Mouse (Mus musculus): ENCODE measurements around the gene Crlf2. TPM values are rescaled to one million over a fixed set of nuclear protein-coding genes. Genes with fewer than 3 reads are reported as not detected.

Crlf2 gene
- polyA plus RNA-seq, 1 experiment from 2014 or later: 5.8 TPM

GRCm38 (mm10) chr5:109552116-109552515 is 6.7 kb downstream of the Crlf2 start:
- peaks cover 30% of the 10 kb centered on the region for H3K9me3 ChIP-seq (ENCODE audit: control insufficient read depth, low read length)
- no peak overlapping the region for H3K27ac ChIP-seq (ENCODE audit: low read depth, low read length)
- no peaks in the 10 kb centered on the region for H3K27me3 ChIP-seq (ENCODE audit: control insufficient read depth, insufficient read depth, low read length)
- WGBS: 91% methylated on average over 11 of the region's 13 CpGs
- no peak overlapping the region for H3K4me2 ChIP-seq (ENCODE audit: low read depth)
- no peak for ATAC-seq (ENCODE audit: insufficient read depth, low FRiP score, low TSS enrichment)
- H3K36me3 ChIP-seq (ENCODE audit: control insufficient read depth, insufficient read depth, low read length): peaks cover 2% of the 10 kb centered on the region
- no peak for DNase-seq (ENCODE audit: low spot score)
- no peak overlapping the region for H3K4me3 ChIP-seq (ENCODE audit: low read depth, low read length)
- H3K9ac ChIP-seq (ENCODE audit: low read length): no peak overlapping the region
- no peaks in the 10 kb centered on the region for H3K4me1 ChIP-seq (ENCODE audit: control insufficient read depth, insufficient read depth, low read length)

- H3K27ac ChIP-seq (ENCODE audit: low read depth, low read length): no peak overlapping the region
- H3K4me3 ChIP-seq (ENCODE audit: low read depth, low read length): no peak overlapping the region
- peaks cover 2% of the 10 kb centered on the region for H3K36me3 ChIP-seq (ENCODE audit: control insufficient read depth, insufficient read depth, low read length)
- H3K4me1 ChIP-seq (ENCODE audit: control insufficient read depth, insufficient read depth, low read length): no peaks in the 10 kb centered on the region
- peaks cover 30% of the 10 kb centered on the region for H3K9me3 ChIP-seq (ENCODE audit: control insufficient read depth, low read length)
- DNase-seq (ENCODE audit: low spot score): no peak
- H3K9ac ChIP-seq (ENCODE audit: low read length): no peak overlapping the region
- no peaks in the 10 kb centered on the region for H3K27me3 ChIP-seq (ENCODE audit: control insufficient read depth, insufficient read depth, low read length)
- no peak overlapping the region for H3K4me2 ChIP-seq (ENCODE audit: low read depth)
- no peak for ATAC-seq (ENCODE audit: insufficient read depth, low FRiP score, low TSS enrichment)
- WGBS: 89% methylated on average over 25 of the region's 25 CpGs
Observed at GRCm38 (mm10) chr5:109551041-109551765, 7.6 kb downstream of the Crlf2 start.

- Histone ChIP-seq H3K9me3 (ENCODE audit: control insufficient read depth, low read length) (peaks cover 24% of the 10 kb centered on the region), H3K9ac (ENCODE audit: low read length) (no peak overlapping the region), H3K27ac (ENCODE audit: low read depth, low read length) (no peak overlapping the region), H3K27me3 (ENCODE audit: control insufficient read depth, insufficient read depth, low read length) (no peaks in the 10 kb centered on the region), H3K36me3 (ENCODE audit: control insufficient read depth, insufficient read depth, low read length) (peaks cover 1% of the 10 kb centered on the region), H3K4me3 (ENCODE audit: low read depth, low read length) (no peak overlapping the region), H3K4me1 (ENCODE audit: control insufficient read depth, insufficient read depth, low read length) (no peaks in the 10 kb centered on the region), H3K4me2 (ENCODE audit: low read depth) (no peak overlapping the region)
- no peak; the same call in 1 of the 2 replicates for ATAC-seq (ENCODE audit: insufficient read depth, low FRiP score, low TSS enrichment)
- DNase-seq (ENCODE audit: low spot score): no peak
- WGBS: 88% methylated on average over 32 of the region's 36 CpGs
Observed at GRCm38 (mm10) chr5:109550225-109550935, 8.4 kb downstream of the Crlf2 start.

- Histone ChIP-seq H3K27me3 (ENCODE audit: control insufficient read depth, insufficient read depth, low read length) (no peaks in the 10 kb centered on the region), H3K4me1 (ENCODE audit: control insufficient read depth, insufficient read depth, low read length) (no peaks in the 10 kb centered on the region), H3K4me3 (ENCODE audit: low read depth, low read length) (no peak overlapping the region), H3K9ac (ENCODE audit: low read length) (no peak overlapping the region), H3K27ac (ENCODE audit: low read depth, low read length) (no peak overlapping the region), H3K4me2 (ENCODE audit: low read depth) (no peak overlapping the region), H3K9me3 (ENCODE audit: control insufficient read depth, low read length) (peaks cover 18% of the 10 kb centered on the region), H3K36me3 (ENCODE audit: control insufficient read depth, insufficient read depth, low read length) (no peaks in the 10 kb centered on the region; the same call in 1 of the 2 replicates)
- ATAC-seq (ENCODE audit: insufficient read depth, low FRiP score, low TSS enrichment) (no peak), DNase-seq (ENCODE audit: low spot score) (no peak)
- 71% methylated on average over 9 of the region's 9 CpGs for WGBS
Observed at GRCm38 (mm10) chr5:109548712-109549111, 10.1 kb downstream of the Crlf2 start.

- H3K9ac ChIP-seq (ENCODE audit: low read length): no peak overlapping the region
- 78% methylated on average over 2 of the region's 2 CpGs for WGBS
- peaks cover 9% of the 10 kb centered on the region for H3K9me3 ChIP-seq (ENCODE audit: control insufficient read depth, low read length)
- H3K4me1 ChIP-seq (ENCODE audit: control insufficient read depth, insufficient read depth, low read length): no peaks in the 10 kb centered on the region
- DNase-seq (ENCODE audit: low spot score) (no peak), ATAC-seq (ENCODE audit: insufficient read depth, low FRiP score, low TSS enrichment) (no peak)
- no peaks in the 10 kb centered on the region; the same call in 1 of the 2 replicates for H3K36me3 ChIP-seq (ENCODE audit: control insufficient read depth, insufficient read depth, low read length)
- no peak overlapping the region for H3K4me3 ChIP-seq (ENCODE audit: low read depth, low read length)
- no peak overlapping the region for H3K27ac ChIP-seq (ENCODE audit: low read depth, low read length)
- H3K27me3 ChIP-seq (ENCODE audit: control insufficient read depth, insufficient read depth, low read length): no peaks in the 10 kb centered on the region
- H3K4me2 ChIP-seq (ENCODE audit: low read depth): no peak overlapping the region
Observed at GRCm38 (mm10) chr5:109547112-109547511, 11.7 kb downstream of the Crlf2 start.

GRCm38 (mm10) chr5:109509679-109510078 is 49.1 kb downstream of the Crlf2 start:
- no peaks in the 10 kb centered on the region for H3K27me3 ChIP-seq (ENCODE audit: control insufficient read depth, insufficient read depth, low read length)
- H3K4me3 ChIP-seq (ENCODE audit: low read depth, low read length): no peak overlapping the region
- H3K36me3 ChIP-seq (ENCODE audit: control insufficient read depth, insufficient read depth, low read length): no peaks in the 10 kb centered on the region
- DNase-seq (ENCODE audit: low spot score) (no peak), ATAC-seq (ENCODE audit: insufficient read depth, low FRiP score, low TSS enrichment) (no peak)
- H3K4me1 ChIP-seq (ENCODE audit: control insufficient read depth, insufficient read depth, low read length): no peaks in the 10 kb centered on the region
- no peak overlapping the region for H3K27ac ChIP-seq (ENCODE audit: low read depth, low read length)
- H3K9ac ChIP-seq (ENCODE audit: low read length): no peak overlapping the region
- no peak overlapping the region for H3K4me2 ChIP-seq (ENCODE audit: low read depth)
- H3K9me3 ChIP-seq (ENCODE audit: control insufficient read depth, low read length): no peaks in the 10 kb centered on the region

- 12% methylated on average over 1 of the region's 1 CpGs for WGBS
- no peaks in the 10 kb centered on the region for H3K27me3 ChIP-seq (ENCODE audit: control insufficient read depth, insufficient read depth, low read length)
- H3K36me3 ChIP-seq (ENCODE audit: control insufficient read depth, insufficient read depth, low read length): no peaks in the 10 kb centered on the region
- ATAC-seq (ENCODE audit: insufficient read depth, low FRiP score, low TSS enrichment) (no peak), DNase-seq (ENCODE audit: low spot score) (no peak)
- no peak overlapping the region for H3K27ac ChIP-seq (ENCODE audit: low read depth, low read length)
- H3K9me3 ChIP-seq (ENCODE audit: control insufficient read depth, low read length): no peaks in the 10 kb centered on the region
- H3K4me2 ChIP-seq (ENCODE audit: low read depth): no peak overlapping the region
- no peak overlapping the region for H3K4me3 ChIP-seq (ENCODE audit: low read depth, low read length)
- H3K4me1 ChIP-seq (ENCODE audit: control insufficient read depth, insufficient read depth, low read length): no peaks in the 10 kb centered on the region
- H3K9ac ChIP-seq (ENCODE audit: low read length): no peak overlapping the region
Observed at GRCm38 (mm10) chr5:109506729-109507128, 52.1 kb downstream of the Crlf2 start.

Measured in neural tube, embryonic 11.5 days (tissue).